Mouse (Mus musculus) forebrain, embryonic 15.5 days (tissue): ENCODE measurements around the gene Gltpd2. TPM values are rescaled to one million over a fixed set of nuclear protein-coding genes. Genes with fewer than 3 reads are reported as not detected.

Source experiments
- ATAC-seq: fragments of 200-750 bp; cut with Nextera tagmentation; replicated peaks from 2 replicates; pipeline ENCODE4 v1.8.0; 2017; ENCODE audit warnings: mild to moderate bottlenecking, moderate TSS enrichment, moderate library complexity
- H3K27ac ChIP-seq: fragments of 300-500 bp; sonication (generic); replicated peaks from 2 replicates; pipeline ENCODE4 v1.5.1; 2015; ENCODE audit warnings: mild to moderate bottlenecking, inconsistent platforms
- H3K27me3 ChIP-seq: fragments of 300-500 bp; sonication (generic); 2 replicates; pipeline ENCODE4 v1.6.1; 2015; ENCODE audit warnings: inconsistent platforms
- H3K36me3 ChIP-seq: fragments of 300-500 bp; sonication (generic); 2 replicates; pipeline ENCODE4 v1.6.1; 2015; ENCODE audit warnings: mild to moderate bottlenecking, inconsistent platforms
- H3K4me1 ChIP-seq: fragments of 300-500 bp; sonication (generic); 2 replicates; pipeline ENCODE4 v1.6.1; 2015; ENCODE audit warnings: inconsistent platforms
- H3K4me2 ChIP-seq: fragments of 300-500 bp; sonication (generic); replicated peaks from 2 replicates; pipeline ENCODE4 v1.6.1; 2015; ENCODE audit warnings: mild to moderate bottlenecking, inconsistent platforms
- H3K4me3 ChIP-seq: fragments of 300-500 bp; sonication (generic); 2 replicates; pipeline ENCODE4 v1.5.1; 2015; ENCODE audit warnings: mild to moderate bottlenecking, inconsistent platforms
- H3K9ac ChIP-seq: fragments of 300-500 bp; sonication (generic); replicated peaks from 2 replicates; pipeline ENCODE4 v1.6.1; 2015; ENCODE audit warnings: mild to moderate bottlenecking, inconsistent platforms
- H3K9me3 ChIP-seq: fragments of 300-500 bp; sonication (generic); 2 replicates; pipeline ENCODE4 v1.6.1; 2016; ENCODE audit warnings: inconsistent platforms
- WGBS: fragments of 180-500 bp; shearing (Covaris S2); methylation state at CpG from one replicate; pipeline ENCODE4 v1.1.7; 2015; ENCODE audit warnings: mixed read lengths; 5-methylcytosine and 5-hydroxymethylcytosine counted together
- polyA plus RNA-seq: library from polyadenylated mRNA; unstranded; fragments of >200 nt; fragmentation: Nextera tagmentation; extraction: Ambion mirVana; gene quantifications from 2 replicates; pipeline ENCODE4 v1.2.1, GENCODE M21; 2015

Gltpd2 gene
- polyA plus RNA-seq, 1 experiment from 2014 or later, result 0.14 TPM

- WGBS, result 88% methylated on average over 7 of the region's 7 CpGs
- Histone ChIP-seq H3K4me1 (peaks cover 8% of the 10 kb centered on the region; the same call in 1 of the 2 replicates), H3K4me3 (peak overlapping the region; percentile 53; the same call in 1 of the 2 replicates), H3K4me2 (peak overlapping the region; percentile 71), H3K36me3 (no peaks in the 10 kb centered on the region), H3K9me3 (no peaks in the 10 kb centered on the region), H3K27me3 (no peaks in the 10 kb centered on the region; the same call in 1 of the 2 replicates), H3K9ac (no peak overlapping the region), H3K27ac (no peak overlapping the region)
- no peak for ATAC-seq
Measured at GRCm38 (mm10) chr11:70540928-70541327, 21.9 kb downstream of the Gltpd2 start.

GRCm38 (mm10) chr11:70541415-70541814 lies 22.4 kb downstream of the Gltpd2 start:
- Histone ChIP-seq H3K36me3 (no peaks in the 10 kb centered on the region), H3K9me3 (no peaks in the 10 kb centered on the region), H3K4me2 (peak overlapping the region; percentile 71; the same call in 1 of the 2 replicates), H3K27ac (no peak overlapping the region), H3K4me1 (peaks cover 8% of the 10 kb centered on the region; the same call in 1 of the 2 replicates), H3K9ac (no peak overlapping the region), H3K27me3 (no peaks in the 10 kb centered on the region; the same call in 1 of the 2 replicates), H3K4me3 (no peak overlapping the region)
- ATAC-seq, result no peak
- WGBS, result 62% methylated on average over 5 of the region's 5 CpGs

- H3K27me3 ChIP-seq, result no peaks in the 10 kb centered on the region; the same call in 1 of the 2 replicates
- H3K36me3 ChIP-seq, result no peaks in the 10 kb centered on the region
- 71% methylated on average over 7 of the region's 7 CpGs for WGBS
- H3K4me3 ChIP-seq, result no peak overlapping the region
- no peak for ATAC-seq
- no peak overlapping the region for H3K4me2 ChIP-seq
- H3K4me1 ChIP-seq, result peaks cover 8% of the 10 kb centered on the region; the same call in 1 of the 2 replicates
- H3K9ac ChIP-seq, result no peak overlapping the region
- H3K27ac ChIP-seq, result no peak overlapping the region
- H3K9me3 ChIP-seq, result no peaks in the 10 kb centered on the region
Measured at GRCm38 (mm10) chr11:70544496-70544895, 25.5 kb downstream of the Gltpd2 start.

- Histone ChIP-seq H3K9me3 (no peaks in the 10 kb centered on the region), H3K36me3 (no peaks in the 10 kb centered on the region), H3K4me2 (no peak overlapping the region), H3K4me1 (no peaks in the 10 kb centered on the region), H3K9ac (no peak overlapping the region), H3K27me3 (no peaks in the 10 kb centered on the region), H3K4me3 (no peak overlapping the region), H3K27ac (no peak overlapping the region)
- WGBS, result 91% methylated on average over 8 of the region's 8 CpGs
- ATAC-seq, result no peak
Measured at GRCm38 (mm10) chr11:70551526-70551925, 32.5 kb downstream of the Gltpd2 start.

DNA sequence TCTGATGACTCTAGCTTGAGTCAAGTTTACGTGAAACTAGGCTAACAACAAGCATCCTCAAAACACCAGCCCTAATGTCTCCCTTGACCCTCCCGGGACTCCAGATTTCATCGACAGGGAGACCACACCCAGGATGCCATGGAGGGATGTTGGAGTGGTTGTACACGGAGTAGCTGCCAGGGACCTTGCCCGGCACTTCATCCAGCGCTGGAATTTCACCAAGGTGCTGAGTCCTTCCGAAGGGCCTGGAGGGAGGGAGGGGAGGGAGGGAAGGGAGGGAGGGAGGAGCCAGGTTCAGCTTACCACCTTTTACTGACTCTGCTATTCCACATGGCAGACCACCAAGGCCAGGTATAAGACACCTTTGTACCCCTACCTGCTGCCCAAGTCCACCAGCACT lies 34.9 kb downstream of the Gltpd2 start:
- Histone ChIP-seq H3K9ac (no peak overlapping the region), H3K4me2 (no peak overlapping the region), H3K9me3 (no peaks in the 10 kb centered on the region), H3K27ac (no peak overlapping the region), H3K4me1 (no peaks in the 10 kb centered on the region), H3K27me3 (no peaks in the 10 kb centered on the region), H3K4me3 (no peak overlapping the region), H3K36me3 (no peaks in the 10 kb centered on the region)
- WGBS, result 37% methylated on average over 7 of the region's 7 CpGs
- no peak for ATAC-seq

- Histone ChIP-seq H3K27me3 (no peaks in the 10 kb centered on the region), H3K4me1 (peaks cover 7% of the 10 kb centered on the region), H3K9ac (no peak overlapping the region), H3K4me2 (no peak overlapping the region), H3K4me3 (no peak overlapping the region), H3K27ac (no peak overlapping the region), H3K9me3 (no peaks in the 10 kb centered on the region), H3K36me3 (no peaks in the 10 kb centered on the region)
- 89% methylated on average over 9 of the region's 9 CpGs for WGBS
- no peak for ATAC-seq
Measured at GRCm38 (mm10) chr11:70557545-70557944, 38.5 kb downstream of the Gltpd2 start.

- peaks cover 33% of the 10 kb centered on the region for H3K4me1 ChIP-seq
- peak overlapping the region; percentile 88 for H3K27ac ChIP-seq
- ATAC-seq, result peak; percentile 33
- H3K4me2 ChIP-seq, result peak overlapping the region; percentile 90
- no peaks in the 10 kb centered on the region for H3K9me3 ChIP-seq
- H3K9ac ChIP-seq, result peak overlapping the region; percentile 88
- H3K27me3 ChIP-seq, result no peaks in the 10 kb centered on the region
- no peaks in the 10 kb centered on the region for H3K36me3 ChIP-seq
- H3K4me3 ChIP-seq, result peak overlapping the region; percentile 98
- 3% methylated on average over 2 of the region's 2 CpGs for WGBS
Measured at GRCm38 (mm10) chr11:70561937-70562286, 42.9 kb downstream of the Gltpd2 start.

GRCm38 (mm10) chr11:70562287-70562994 lies 43.4 kb downstream of the Gltpd2 start, which contains the start of gene Mink1:
Gene Mink1 (plus strand): TSS chr11:70562881.
- peak; percentile 92 for ATAC-seq
- H3K4me3 ChIP-seq, result peak within 1 kb of the TSS; percentile 98
- H3K9ac ChIP-seq, result peak within 1 kb of the TSS; percentile 88
- peak within 1 kb of the TSS; percentile 88 for H3K27ac ChIP-seq
- peaks cover 33% of the 10 kb centered on the region for H3K4me1 ChIP-seq
- peak within 1 kb of the TSS; percentile 90 for H3K4me2 ChIP-seq
- 0% methylated on average over 56 of the region's 57 CpGs for WGBS
- no peaks in the 10 kb centered on the region for H3K27me3 ChIP-seq
- H3K36me3 ChIP-seq, result no peaks in the 10 kb centered on the region
- no peaks in the 10 kb centered on the region for H3K9me3 ChIP-seq

DNA sequence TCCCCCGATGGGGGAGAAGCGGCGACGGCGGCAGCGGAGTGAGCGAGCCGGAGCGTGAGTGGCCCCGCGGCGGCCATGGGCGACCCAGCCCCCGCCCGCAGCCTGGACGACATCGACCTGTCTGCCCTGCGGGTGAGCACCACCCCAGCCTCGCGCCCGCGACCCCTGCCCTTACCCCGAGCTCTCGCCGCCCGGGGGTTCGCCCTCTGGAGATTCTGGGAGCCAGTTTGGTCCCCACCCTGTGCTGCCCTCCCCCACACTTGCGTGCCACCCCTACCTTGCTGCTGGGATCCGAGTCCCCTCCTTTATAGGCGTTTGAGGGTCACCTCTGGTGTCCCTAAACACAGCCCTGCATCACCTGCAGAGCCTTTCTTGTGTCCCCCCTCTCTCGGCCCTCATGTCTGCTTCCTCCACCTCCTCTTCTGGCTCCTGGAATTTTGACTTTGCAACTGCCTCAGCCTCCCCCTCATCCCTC lies 44.0 kb downstream of the Gltpd2 start:
- no peaks in the 10 kb centered on the region for H3K36me3 ChIP-seq
- peaks cover 33% of the 10 kb centered on the region for H3K4me1 ChIP-seq
- H3K27me3 ChIP-seq, result no peaks in the 10 kb centered on the region
- H3K9me3 ChIP-seq, result no peaks in the 10 kb centered on the region
- H3K4me2 ChIP-seq, result peak overlapping the region; percentile 90
- H3K9ac ChIP-seq, result peak overlapping the region; percentile 88
- H3K4me3 ChIP-seq, result peak overlapping the region; percentile 98
- WGBS, result 0% methylated on average over 22 of the region's 31 CpGs
- ATAC-seq, result peak; percentile 52; the same call in 1 of the 2 replicates
- H3K27ac ChIP-seq, result peak overlapping the region; percentile 88

DNA sequence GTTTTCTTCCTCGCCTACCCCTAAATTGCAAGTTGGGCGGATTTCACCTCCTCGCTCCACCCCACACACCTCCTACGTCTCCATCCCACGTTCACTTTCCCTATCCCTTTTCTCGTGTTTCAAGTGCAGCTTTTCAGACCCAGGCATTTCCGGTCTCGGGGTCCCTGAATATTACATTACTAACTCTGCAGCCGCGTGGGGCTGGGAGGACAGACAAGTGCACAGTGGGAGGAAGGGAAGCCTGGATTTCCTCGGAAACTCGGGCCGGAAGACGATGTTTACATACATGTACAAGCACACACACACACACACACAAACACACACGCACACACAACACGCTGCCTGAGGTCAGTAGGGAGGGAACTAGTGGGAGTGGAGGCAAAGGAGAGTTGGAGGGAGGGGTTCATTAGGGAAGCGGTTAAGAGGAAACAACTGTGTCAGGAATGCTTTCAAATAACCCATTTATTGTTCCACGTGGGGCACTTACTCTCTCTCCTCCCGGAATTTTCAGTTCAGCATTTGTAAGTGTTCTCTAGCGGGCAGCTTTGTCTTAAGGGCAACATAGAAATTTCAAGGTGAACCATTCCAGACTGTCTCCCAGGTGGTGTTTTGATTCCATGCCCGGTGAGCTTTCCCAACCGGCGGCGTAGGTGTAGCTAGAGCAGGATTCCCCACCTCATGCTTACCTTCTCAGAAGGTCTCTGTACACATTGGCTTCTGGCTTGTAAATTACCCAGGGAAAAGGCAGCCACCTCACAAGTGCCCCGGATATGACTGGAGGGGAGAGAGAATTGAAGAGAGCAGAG lies 44.7 kb downstream of the Gltpd2 start:
- Histone ChIP-seq H3K27me3 (no peaks in the 10 kb centered on the region), H3K9ac (peak overlapping the region; percentile 88), H3K4me1 (peaks cover 33% of the 10 kb centered on the region), H3K4me3 (peak overlapping the region; percentile 98), H3K36me3 (no peaks in the 10 kb centered on the region), H3K4me2 (peak overlapping the region; percentile 90), H3K27ac (peak overlapping the region; percentile 88), H3K9me3 (no peaks in the 10 kb centered on the region)
- 1% methylated on average over 25 of the region's 25 CpGs for WGBS
- 0 out of 2 replicates have a peak, but pooled peaks have one; percentile 4 for ATAC-seq

GRCm38 (mm10) chr11:70564276-70564873 lies 45.4 kb downstream of the Gltpd2 start:
- Histone ChIP-seq H3K4me2 (peak overlapping the region; percentile 90), H3K9ac (0 out of 2 replicates have a peak overlapping the region, but pooled peaks have one; percentile 17), H3K4me3 (peak overlapping the region; percentile 98), H3K27me3 (no peaks in the 10 kb centered on the region), H3K9me3 (no peaks in the 10 kb centered on the region), H3K4me1 (peaks cover 33% of the 10 kb centered on the region), H3K36me3 (no peaks in the 10 kb centered on the region), H3K27ac (no peak overlapping the region)
- 36% methylated on average over 4 of the region's 4 CpGs for WGBS
- no peak for ATAC-seq

- no peaks in the 10 kb centered on the region for H3K27me3 ChIP-seq
- no peak overlapping the region for H3K9ac ChIP-seq
- 70% methylated on average over 7 of the region's 7 CpGs for WGBS
- H3K4me2 ChIP-seq, result no peak overlapping the region
- H3K36me3 ChIP-seq, result no peaks in the 10 kb centered on the region
- peaks cover 33% of the 10 kb centered on the region for H3K4me1 ChIP-seq
- no peak for ATAC-seq
- no peaks in the 10 kb centered on the region for H3K9me3 ChIP-seq
- H3K27ac ChIP-seq, result no peak overlapping the region
- no peak overlapping the region for H3K4me3 ChIP-seq
Measured at GRCm38 (mm10) chr11:70566586-70566985, 47.6 kb downstream of the Gltpd2 start.
